Mouse (Mus musculus): Measurements from ENCODE around the gene Prpf4. TPM values are rescaled to one million over a fixed set of nuclear protein-coding genes. Genes with fewer than 3 reads are reported as not detected.

Gene Prpf4
- polyA plus RNA-seq (2014; fragmentation: Illumina TruSeq; extraction: RNeasy Lipid Tissue Mini Kit (QIAGEN cat#74804); ENCODE audit: low read depth, low replicate concordance), result 12.0 TPM

GRCm38 (mm10) chr4:62408601-62409282 lies at the start of gene Prpf4, which contains the start of gene Cdc26:
TSS of gene Prpf4 (plus strand) at chr4:62408797.
TSS of gene Cdc26 (minus strand) at chr4:62408642.

GRCm38 (mm10) chr4:62360088-62360804 lies 48.4 kb upstream of the Prpf4 start, which contains the start of the genes Fkbp15 and Slc31a1:
TSS of gene Fkbp15 (minus strand) at chr4:62360548.
TSS of gene Slc31a1 (plus strand) at chr4:62360727.

GRCm38 (mm10) chr4:62435081-62435480 lies 26.5 kb downstream of the Prpf4 start, which contains the start of gene Rnf183:
TSS of gene Rnf183 (minus strand) at chr4:62435252.

GRCm38 (mm10) chr4:62470598-62471051 lies 62.0 kb downstream of the Prpf4 start, which contains the start of gene Wdr31:
TSS of gene Wdr31 (minus strand) at chr4:62470896.

Other genes starting within 250 kb of the Prpf4 start
- 6.1 TPM for gene Zfp37, start 177.8 kb upstream of the Prpf4 start, polyA plus RNA-seq (2014; fragmentation: Illumina TruSeq; extraction: RNeasy Lipid Tissue Mini Kit (QIAGEN cat#74804); ENCODE audit: low read depth, low replicate concordance)
- 66.4 TPM for gene Slc31a2, start 146.2 kb upstream of the Prpf4 start, polyA plus RNA-seq (2014; fragmentation: Illumina TruSeq; extraction: RNeasy Lipid Tissue Mini Kit (QIAGEN cat#74804); ENCODE audit: low read depth, low replicate concordance)
- 27.7 TPM for gene Fkbp15, start 48.2 kb upstream of the Prpf4 start, polyA plus RNA-seq (2014; fragmentation: Illumina TruSeq; extraction: RNeasy Lipid Tissue Mini Kit (QIAGEN cat#74804); ENCODE audit: low read depth, low replicate concordance)
- 78.7 TPM for gene Slc31a1, start 48.1 kb upstream of the Prpf4 start, polyA plus RNA-seq (2014; fragmentation: Illumina TruSeq; extraction: RNeasy Lipid Tissue Mini Kit (QIAGEN cat#74804); ENCODE audit: low read depth, low replicate concordance)
- gene Cdc26, start 155 bp upstream of the Prpf4 start, polyA plus RNA-seq (2014; fragmentation: Illumina TruSeq; extraction: RNeasy Lipid Tissue Mini Kit (QIAGEN cat#74804); ENCODE audit: low read depth, low replicate concordance), result 61.6 TPM
- 1.4 TPM for gene Rnf183, start 26.5 kb downstream of the Prpf4 start, polyA plus RNA-seq (2014; fragmentation: Illumina TruSeq; extraction: RNeasy Lipid Tissue Mini Kit (QIAGEN cat#74804); ENCODE audit: low read depth, low replicate concordance)
- gene Wdr31, start 62.1 kb downstream of the Prpf4 start, polyA plus RNA-seq (2014; fragmentation: Illumina TruSeq; extraction: RNeasy Lipid Tissue Mini Kit (QIAGEN cat#74804); ENCODE audit: low read depth, low replicate concordance), result 6.5 TPM
- 64.5 TPM for gene Bspry, start 71.3 kb downstream of the Prpf4 start, polyA plus RNA-seq (2014; fragmentation: Illumina TruSeq; extraction: RNeasy Lipid Tissue Mini Kit (QIAGEN cat#74804); ENCODE audit: low read depth, low replicate concordance)
- 11.0 TPM for gene Hdhd3, start 94.7 kb downstream of the Prpf4 start, polyA plus RNA-seq (2014; fragmentation: Illumina TruSeq; extraction: RNeasy Lipid Tissue Mini Kit (QIAGEN cat#74804); ENCODE audit: low read depth, low replicate concordance)
- 185 TPM for gene Alad, start 111.1 kb downstream of the Prpf4 start, polyA plus RNA-seq (2014; fragmentation: Illumina TruSeq; extraction: RNeasy Lipid Tissue Mini Kit (QIAGEN cat#74804); ENCODE audit: low read depth, low replicate concordance)
- 51.0 TPM for gene Pole3, start 116.3 kb downstream of the Prpf4 start, polyA plus RNA-seq (2014; fragmentation: Illumina TruSeq; extraction: RNeasy Lipid Tissue Mini Kit (QIAGEN cat#74804); ENCODE audit: low read depth, low replicate concordance)
- 1.3 TPM for gene 4933430I17Rik, start 116.6 kb downstream of the Prpf4 start, polyA plus RNA-seq (2014; fragmentation: Illumina TruSeq; extraction: RNeasy Lipid Tissue Mini Kit (QIAGEN cat#74804); ENCODE audit: low read depth, low replicate concordance)
- 116 TPM for gene Rgs3, start 151.1 kb downstream of the Prpf4 start, polyA plus RNA-seq (2014; fragmentation: Illumina TruSeq; extraction: RNeasy Lipid Tissue Mini Kit (QIAGEN cat#74804); ENCODE audit: low read depth, low replicate concordance)